Mouse (Mus musculus) olfactory bulb, adult 2 months (tissue): Measurements from ENCODE around the gene Top2b. TPM values are rescaled to one million over a fixed set of nuclear protein-coding genes. Genes with fewer than 3 reads are reported as not detected.
A peak's percentile ranks its signal among the peaks of the same experiment; 100 is the strongest.

Experiments used
- H3K27ac ChIP-seq: fragments of 200-500 bp; 2 replicates; pipeline ENCODE4 v1.5.1; 2012; ENCODE audit warnings: low read depth, low read length; ENCODE audit not compliant: insufficient read depth
- H3K4me1 ChIP-seq: fragments of 200-500 bp; 2 replicates; pipeline ENCODE4 v1.6.1; 2012; ENCODE audit warnings: low read length; ENCODE audit not compliant: control insufficient read depth, insufficient read depth
- H3K4me3 ChIP-seq: fragments of 200-500 bp; 2 replicates; pipeline ENCODE4 v1.5.1; 2012; ENCODE audit warnings: mild to moderate bottlenecking, low read depth, low read length, moderate library complexity; ENCODE audit not compliant: insufficient read depth
- CTCF ChIP-seq: fragments of 200-500 bp; IDR thresholded peaks from 2 replicates; pipeline ENCODE4 v1.5.1; 2012; ENCODE audit warnings: low read depth, mild to moderate bottlenecking, low read length, moderate library complexity; ENCODE audit not compliant: insufficient read depth
- POLR2A ChIP-seq: fragments of 200-500 bp; IDR thresholded peaks from 2 replicates; pipeline ENCODE4 v1.6.1; 2012; ENCODE audit warnings: mild to moderate bottlenecking, low read depth, low read length, moderate library complexity; ENCODE audit not compliant: insufficient read depth
- WGBS: fragments of 180-500 bp; shearing (Covaris S2); methylation state at CpG from one replicate; pipeline ENCODE4 v1.1.7; 2018; 5-methylcytosine and 5-hydroxymethylcytosine counted together
- polyA plus RNA-seq: library from polyadenylated mRNA; stranded (reverse); fragments of >200 nt; gene quantifications from 2 replicates; pipeline ENCODE4 v1.2.4, GENCODE M21; 2012; ENCODE audit warnings: low replicate concordance; ENCODE audit not compliant: missing spikeins, insufficient read depth, insufficient read length

Top2b gene
- polyA plus RNA-seq, 1 experiment, result 567 TPM

DNA sequence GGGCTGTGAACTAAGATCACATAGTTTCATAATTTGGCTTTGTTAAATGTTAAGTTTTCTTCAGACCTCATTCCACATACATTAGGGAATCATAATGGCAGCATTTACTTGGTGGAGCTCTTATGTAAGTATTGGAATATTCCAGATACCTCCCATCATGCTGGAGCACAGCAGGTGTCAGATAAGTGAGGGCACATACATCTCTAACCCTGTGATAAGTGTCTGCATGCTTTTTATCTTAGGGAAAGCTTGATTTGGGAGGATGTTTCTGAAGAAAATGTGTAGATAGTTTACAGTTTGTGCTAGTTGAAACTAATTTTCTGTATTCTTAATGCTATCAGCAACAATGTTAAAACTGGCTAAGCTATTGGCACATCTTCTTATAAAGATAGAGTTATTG is 8.2 kb downstream of the Top2b start:
- TF ChIP-seq POLR2A (no peak), CTCF (no peak)
- Histone ChIP-seq H3K4me1 (no peaks in the 10 kb centered on the region), H3K27ac (no peak overlapping the region), H3K4me3 (no peak overlapping the region)

DNA sequence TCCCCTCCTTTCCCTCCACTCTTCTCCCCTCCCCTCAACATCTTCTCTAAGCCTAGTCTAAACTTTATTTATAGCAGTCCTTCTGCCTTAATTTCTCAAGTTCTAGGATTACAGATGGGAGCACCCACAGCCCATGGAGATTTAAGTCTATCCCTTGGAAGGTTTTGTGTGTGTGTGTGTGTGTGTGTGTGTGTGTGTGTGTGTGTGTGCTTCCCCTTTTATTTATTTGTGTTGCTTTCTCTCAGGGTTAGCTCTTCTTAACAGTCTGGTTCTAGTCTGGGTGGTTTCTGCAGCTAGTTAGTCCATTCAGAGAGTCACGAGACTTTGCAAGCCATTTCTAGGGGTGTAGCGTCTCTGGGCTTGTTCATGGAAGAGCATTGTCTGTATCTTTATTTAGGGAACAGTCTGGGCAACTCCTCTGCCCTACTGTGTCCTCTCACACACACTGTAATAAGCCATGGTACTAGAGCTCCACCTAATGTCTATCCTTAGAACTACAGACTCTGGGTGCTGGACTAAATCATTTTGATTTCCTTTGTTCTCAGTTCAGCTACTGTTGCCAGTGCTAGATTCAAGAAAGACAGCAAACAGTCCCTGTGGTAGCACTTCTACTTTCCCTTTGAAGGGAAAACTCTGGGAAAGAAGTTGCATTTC is 15.1 kb downstream of the Top2b start:
- WGBS, result 3% methylated on average over 2 of the region's 2 CpGs
- H3K4me1 ChIP-seq, result no peaks in the 10 kb centered on the region
- no peak overlapping the region for H3K27ac ChIP-seq
- TF ChIP-seq POLR2A (no peak), CTCF (no peak)
- no peak overlapping the region for H3K4me3 ChIP-seq

DNA sequence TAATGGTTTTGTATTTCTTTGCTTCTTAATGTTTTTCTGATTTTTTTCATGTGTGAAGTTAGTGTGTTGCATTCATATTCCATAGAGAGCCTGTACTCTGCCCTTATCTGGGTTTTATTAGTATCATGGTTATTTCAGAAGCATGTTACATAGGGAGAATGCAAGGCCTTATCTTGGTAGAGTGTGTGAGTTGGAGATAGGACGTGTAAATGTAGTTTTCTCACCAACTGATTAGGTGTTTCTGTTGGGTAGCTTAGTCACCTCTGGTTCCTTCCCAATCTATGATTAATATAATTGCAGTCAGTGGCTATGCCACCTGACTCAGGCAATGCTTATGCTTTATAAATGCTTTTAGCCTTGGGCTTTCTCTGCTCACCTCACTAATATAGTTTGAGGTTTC is 19.8 kb downstream of the Top2b start:
- no peak overlapping the region for H3K4me3 ChIP-seq
- no peak overlapping the region for H3K27ac ChIP-seq
- 35% methylated on average over 1 of the region's 1 CpGs for WGBS
- H3K4me1 ChIP-seq, result no peaks in the 10 kb centered on the region
- no peak for TF ChIP-seq POLR2A
- TF ChIP-seq CTCF, result no peak

DNA sequence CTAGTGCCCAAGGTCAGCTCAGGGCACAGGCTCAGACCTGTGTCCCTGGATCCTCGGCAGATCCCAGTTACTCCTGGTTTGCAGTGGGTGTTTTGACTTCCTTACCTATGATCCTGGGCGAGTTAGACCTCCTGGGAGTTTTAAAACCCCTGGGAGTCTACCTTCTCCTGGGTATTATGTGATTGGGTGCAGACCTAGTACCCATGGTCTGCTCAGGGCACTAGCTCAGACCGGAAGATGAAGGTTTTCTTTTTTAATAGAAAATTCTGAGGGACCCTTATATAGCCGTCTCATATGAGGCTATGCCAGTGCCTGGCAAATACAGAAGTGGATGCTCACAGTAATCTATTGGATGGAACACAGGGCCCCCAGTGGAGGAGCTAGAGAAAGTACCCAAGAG is 40.2 kb downstream of the Top2b start:
- WGBS, result 92% methylated on average over 4 of the region's 4 CpGs
- H3K4me1 ChIP-seq, result no peaks in the 10 kb centered on the region
- no peak overlapping the region for H3K27ac ChIP-seq
- TF ChIP-seq CTCF, result no peak
- TF ChIP-seq POLR2A, result no peak
- H3K4me3 ChIP-seq, result no peak overlapping the region

DNA sequence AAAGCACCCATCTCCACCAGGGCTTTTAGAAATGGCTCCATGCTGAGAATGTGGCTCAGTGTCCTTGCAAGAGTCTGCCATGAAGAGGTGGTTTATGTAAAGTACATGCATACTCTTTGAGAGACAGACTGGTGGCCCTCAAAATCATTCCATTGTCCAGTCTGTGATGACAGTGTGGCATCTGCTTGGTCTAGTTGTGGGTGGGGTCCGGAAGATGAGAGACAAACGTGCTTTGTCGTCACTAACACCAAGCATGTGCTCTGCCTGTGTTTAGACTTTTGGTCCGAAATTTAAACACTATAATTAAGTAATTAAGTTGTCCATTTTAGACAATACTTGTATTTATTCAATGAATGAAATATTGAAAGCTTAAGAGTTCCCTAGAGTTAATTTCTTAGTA is 49.2 kb downstream of the Top2b start:
- WGBS, result 28% methylated on average over 4 of the region's 4 CpGs
- no peaks in the 10 kb centered on the region for H3K4me1 ChIP-seq
- H3K27ac ChIP-seq, result no peak overlapping the region
- TF ChIP-seq POLR2A (no peak), CTCF (no peak)
- no peak overlapping the region for H3K4me3 ChIP-seq

DNA sequence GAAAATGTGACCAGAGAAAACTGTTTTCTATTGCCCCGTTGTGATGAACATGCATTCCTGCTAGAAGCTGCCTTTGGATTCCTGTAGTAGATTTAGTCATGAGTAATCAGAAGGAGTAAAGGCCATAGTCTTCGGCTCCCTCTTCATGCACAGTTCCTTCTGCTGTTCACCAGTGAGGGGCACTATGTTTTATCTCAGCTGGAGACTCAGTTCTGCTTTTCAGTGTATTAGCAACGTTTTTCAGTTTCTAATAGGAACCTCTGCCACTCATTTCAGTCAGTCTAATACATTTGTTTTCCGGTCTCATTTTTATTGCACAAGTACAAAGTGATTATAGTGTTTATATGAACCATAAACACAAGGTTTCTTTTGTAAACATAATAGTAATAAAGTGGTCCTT is 62.6 kb downstream of the Top2b start:
- H3K27ac ChIP-seq, result no peak overlapping the region
- H3K4me1 ChIP-seq, result no peaks in the 10 kb centered on the region
- no peak overlapping the region for H3K4me3 ChIP-seq
- TF ChIP-seq POLR2A (no peak), CTCF (no peak)
- 47% methylated on average over 4 of the region's 4 CpGs for WGBS

DNA sequence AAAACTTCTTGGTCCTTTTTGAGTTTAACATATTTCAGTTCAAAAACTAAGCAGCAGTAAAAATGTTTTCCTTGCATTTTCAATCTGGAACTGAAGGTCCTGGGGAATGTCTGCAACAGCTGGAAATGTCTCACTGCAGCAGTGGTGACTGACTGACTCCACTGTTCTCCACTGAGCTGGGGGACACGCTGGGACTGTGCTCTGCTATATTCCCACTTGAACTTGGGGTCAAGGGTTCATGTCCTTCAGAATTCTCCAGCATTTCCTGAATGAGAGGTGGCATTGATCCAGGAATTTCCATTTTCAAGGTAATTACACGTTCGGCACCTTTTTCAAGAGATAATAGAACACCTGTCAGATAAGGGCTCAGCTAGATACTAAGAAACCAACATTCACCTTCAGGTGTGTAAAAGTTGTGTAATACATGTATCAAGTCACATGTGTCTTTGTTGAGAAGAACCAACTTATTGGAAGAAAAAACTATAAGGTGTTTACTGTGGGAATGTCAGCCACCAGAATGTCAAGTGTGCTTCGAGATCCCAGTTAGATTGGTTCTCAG is 67.0 kb downstream of the Top2b start:
- WGBS, result 74% methylated on average over 4 of the region's 4 CpGs
- no peak for TF ChIP-seq CTCF
- no peak for TF ChIP-seq POLR2A
- Histone ChIP-seq H3K27ac (no peak overlapping the region), H3K4me3 (no peak overlapping the region), H3K4me1 (no peaks in the 10 kb centered on the region)

DNA sequence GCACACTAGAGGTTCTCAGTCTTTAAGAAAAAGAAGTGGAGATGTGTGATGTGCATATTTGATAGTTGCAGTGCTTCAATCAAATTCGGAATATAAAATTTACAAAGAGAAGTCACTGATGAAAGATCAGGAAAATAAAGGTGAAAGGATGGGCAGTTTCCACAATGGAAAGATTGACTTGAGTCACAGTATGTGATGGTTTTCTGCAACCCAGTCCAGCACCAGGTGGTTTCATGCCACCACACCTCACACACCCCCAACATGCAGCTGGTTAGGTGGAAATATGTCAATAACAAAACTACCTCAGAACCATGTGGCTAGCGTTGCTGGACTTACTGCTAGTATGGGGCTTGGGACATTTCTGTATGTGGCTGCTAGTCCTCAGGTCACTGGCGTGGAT is 67.6 kb downstream of the Top2b start:
- Histone ChIP-seq H3K4me3 (no peak overlapping the region), H3K4me1 (no peaks in the 10 kb centered on the region), H3K27ac (no peak overlapping the region)
- TF ChIP-seq CTCF (no peak), POLR2A (no peak)
- WGBS, result 87% methylated on average over 3 of the region's 3 CpGs

DNA sequence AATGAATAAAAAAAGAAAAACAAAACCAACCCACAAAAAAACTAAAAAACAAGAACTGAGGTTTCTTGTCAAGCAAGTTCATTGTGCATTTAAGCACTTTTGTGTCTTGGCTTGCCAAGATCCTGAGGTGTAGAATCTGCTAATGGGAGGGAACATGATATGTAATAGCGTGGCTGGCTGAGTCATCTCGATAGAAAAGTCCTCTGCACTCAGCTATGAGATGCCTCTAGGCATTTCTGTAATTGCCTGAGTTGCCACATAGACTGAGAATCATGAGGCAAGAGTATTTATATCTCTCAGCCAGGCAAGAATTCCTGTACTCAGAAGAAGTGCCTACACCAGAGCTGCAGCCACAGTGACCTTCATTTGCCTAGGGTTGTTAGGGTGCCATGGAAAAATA is 68.2 kb downstream of the Top2b start:
- no peak for TF ChIP-seq CTCF
- no peak for TF ChIP-seq POLR2A
- Histone ChIP-seq H3K4me3 (no peak overlapping the region), H3K4me1 (no peaks in the 10 kb centered on the region), H3K27ac (peak overlapping the region; percentile 63; the same call in 1 of the 2 replicates)
- 19% methylated on average over 2 of the region's 2 CpGs for WGBS

DNA sequence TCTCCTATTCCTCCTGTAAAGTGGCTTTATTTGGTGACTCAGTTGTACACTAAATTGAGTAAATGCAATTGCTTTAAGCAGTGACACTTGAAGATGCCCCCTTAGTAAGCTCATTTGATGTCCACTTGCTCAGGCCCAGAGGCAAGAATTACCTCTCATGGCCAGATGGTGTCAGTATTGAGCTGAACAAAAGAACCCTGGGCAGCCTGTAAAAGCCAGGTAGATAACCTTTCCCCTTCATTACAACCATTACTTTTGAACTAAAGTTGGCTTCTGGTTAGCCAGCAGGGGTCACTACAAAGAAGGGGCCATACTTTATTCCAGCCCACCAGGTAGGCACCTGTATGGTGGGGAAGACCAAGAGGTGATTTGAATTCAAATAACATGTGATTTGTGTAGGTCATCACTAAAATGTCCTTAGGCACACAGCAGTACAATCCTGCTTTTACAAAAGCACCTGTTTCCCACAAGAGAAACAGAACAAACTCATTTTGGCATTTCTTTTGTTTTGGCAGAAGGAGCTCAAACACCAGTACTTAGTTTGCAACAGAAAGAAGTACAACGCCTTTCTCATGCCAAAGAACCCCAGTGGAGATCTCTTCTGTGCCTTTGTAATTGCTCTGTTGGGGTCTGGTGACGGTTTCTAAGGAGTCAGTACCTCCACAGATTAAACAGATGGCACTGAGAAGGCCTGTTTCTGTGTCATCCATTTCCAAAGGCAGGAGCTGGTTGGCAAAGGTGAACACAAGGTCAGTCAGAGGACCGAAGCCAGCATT is 69.6 kb downstream of the Top2b start:
- no peak overlapping the region for H3K4me3 ChIP-seq
- no peak overlapping the region for H3K27ac ChIP-seq
- WGBS, result 57% methylated on average over 3 of the region's 3 CpGs
- no peaks in the 10 kb centered on the region for H3K4me1 ChIP-seq
- no peak for TF ChIP-seq POLR2A
- no peak for TF ChIP-seq CTCF
